Mouse (Mus musculus): ENCODE data around the gene Aadacl4.
"Not testable (repeated sequence)": the region's sequence is repeated elsewhere in the genome, so short reads cannot be mapped to it uniquely, and the experiment has no call there.

The Aadacl4 gene

DNA sequence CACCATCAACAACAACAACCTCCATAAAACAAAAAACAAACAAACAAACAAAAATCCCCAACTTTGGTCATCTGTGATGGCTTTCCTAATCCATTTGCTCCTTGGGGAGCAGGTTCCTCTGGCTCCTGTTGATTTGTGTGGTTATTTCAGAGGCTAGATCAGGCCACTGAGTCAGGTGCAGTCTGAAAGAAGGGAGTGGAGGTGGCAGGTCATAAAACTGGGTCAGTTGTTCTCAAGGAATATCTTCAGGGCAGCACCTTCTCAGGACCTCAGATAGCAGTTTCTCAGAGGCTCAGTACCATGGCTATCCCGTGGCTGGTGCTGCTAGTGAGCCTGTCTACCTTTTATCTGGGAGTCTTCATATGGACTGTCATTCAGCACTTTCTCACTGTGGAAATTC is at the start of gene Aadacl4:
Aadacl4 (plus strand) TSS at position 301 of the 400 bp plus-strand sequence.
- ChIA-PET CTCF (no interaction called here), POLR2A (interaction anchor here in 1 of 4 experiments (0.5 kb wide), 1 partner anchor 147 kb away, joined by 5 read pairs; no protein-coding TSS in a partner anchor)

DNA sequence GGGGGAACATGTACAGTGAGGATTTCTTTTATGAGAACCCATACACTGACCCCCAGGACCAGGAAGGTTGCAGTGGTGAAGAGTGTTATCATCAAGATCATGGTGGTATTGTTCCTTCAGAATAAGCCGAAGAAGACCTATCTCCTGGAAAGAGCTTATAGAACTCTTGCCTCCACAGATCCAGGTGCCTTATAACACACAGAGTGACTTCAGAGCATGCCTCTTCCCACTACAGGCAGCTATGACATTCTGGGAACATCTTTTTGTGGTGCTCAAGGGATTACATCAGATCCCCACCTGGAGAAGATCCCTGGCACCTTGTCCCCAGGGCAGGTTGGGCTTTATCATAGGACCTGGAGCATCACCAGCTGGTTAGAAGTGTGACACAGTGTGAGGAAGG is 48.5 kb upstream of the Aadacl4 start, which contains the start of gene Gm13124:
Gm13124 (minus strand) TSS at position 101 of the 400 bp plus-strand sequence.
- ChIA-PET CTCF (no interaction called here), POLR2A (no interaction called here)

DNA sequence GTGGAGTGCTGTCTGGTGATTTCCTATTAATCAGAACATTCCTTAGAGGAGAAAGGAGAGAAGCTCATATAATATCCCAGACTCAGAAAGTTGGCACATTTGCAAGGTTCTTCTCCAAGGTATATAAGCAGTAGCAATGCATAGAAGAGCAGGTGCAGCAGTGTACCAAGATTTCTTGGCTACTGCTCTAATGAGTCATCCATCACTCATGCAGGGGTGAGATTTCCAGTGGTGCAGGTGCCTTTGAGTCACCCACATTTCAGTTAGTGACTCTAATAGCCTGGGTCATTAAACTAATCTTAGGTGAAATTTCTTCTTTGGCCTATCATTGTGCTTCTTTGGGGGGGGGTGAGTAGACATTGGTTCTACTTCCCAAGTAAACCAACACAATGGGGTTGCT is 45.8 kb upstream of the Aadacl4 start:
- CTCF ChIA-PET: no interaction called here
- POLR2A ChIA-PET: no interaction called here

DNA sequence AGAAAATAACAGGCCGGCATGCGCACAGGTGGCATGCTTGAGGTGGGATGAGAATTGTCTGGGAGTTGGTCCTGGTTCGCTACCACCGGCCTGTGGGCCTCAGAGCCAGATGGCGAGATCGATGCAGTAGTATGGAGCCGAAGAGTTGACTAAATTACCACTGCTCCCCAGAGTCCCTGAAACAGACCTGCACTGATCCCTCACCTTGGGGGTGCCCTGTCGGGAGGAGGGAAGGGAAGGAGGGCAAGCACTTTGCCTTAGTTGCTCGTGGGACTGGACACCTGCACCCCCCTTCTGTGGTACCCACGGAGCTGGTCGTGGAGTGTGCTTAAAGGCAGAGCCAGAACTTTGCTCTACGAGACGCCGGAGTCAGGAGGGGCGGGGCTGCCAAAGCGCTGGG is 27.3 kb upstream of the Aadacl4 start:
- POLR2A ChIA-PET: not testable (repeated sequence)

DNA sequence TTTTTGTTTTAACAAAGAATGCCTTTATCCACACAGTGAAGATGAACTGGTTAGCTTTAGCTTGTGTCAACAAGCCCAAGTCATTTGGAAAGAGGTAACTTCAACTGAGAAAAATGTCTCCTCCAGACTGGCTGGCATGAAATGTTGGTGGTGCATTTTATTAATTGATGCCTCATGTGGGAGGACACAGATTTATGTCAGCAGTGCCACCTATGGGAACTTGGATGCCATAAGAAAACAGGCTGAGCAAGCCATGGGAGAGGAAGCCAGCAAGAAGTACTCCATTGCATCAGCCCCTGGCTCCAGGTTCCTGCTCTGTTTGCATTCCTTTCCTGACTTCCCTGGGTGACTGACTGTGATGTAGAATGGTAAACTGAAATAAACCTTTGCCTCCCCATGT is 20.7 kb upstream of the Aadacl4 start:
- POLR2A ChIA-PET: no interaction called here

More for the DNA sequence above, 27.3 kb upstream of the Aadacl4 start:
- CTCF ChIA-PET: not testable (repeated sequence)

DNA sequence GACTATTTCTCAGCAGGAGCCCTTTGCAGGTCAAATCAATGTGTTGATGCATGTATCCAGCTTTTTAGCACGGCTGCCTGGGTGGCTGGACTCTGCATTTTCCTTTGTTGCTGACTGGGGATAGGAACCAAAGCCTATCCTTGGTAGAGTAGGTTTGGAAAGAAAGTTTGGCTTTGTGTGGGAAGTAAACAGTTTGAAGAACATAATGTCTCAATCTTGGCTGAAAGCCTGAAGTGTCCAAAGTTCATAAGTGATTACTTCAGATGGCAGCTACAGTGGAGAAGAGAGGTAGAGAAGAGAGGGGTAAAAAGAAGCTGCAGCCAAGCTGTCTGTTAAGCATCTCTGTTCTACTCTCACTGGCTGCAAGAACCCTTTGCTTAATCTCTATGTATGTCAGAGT is 1.1 kb downstream of the Aadacl4 start:
- ChIA-PET CTCF (no interaction called here), POLR2A (no interaction called here)

More for the DNA sequence above, 20.7 kb upstream of the Aadacl4 start:
- CTCF ChIA-PET: no interaction called here

DNA sequence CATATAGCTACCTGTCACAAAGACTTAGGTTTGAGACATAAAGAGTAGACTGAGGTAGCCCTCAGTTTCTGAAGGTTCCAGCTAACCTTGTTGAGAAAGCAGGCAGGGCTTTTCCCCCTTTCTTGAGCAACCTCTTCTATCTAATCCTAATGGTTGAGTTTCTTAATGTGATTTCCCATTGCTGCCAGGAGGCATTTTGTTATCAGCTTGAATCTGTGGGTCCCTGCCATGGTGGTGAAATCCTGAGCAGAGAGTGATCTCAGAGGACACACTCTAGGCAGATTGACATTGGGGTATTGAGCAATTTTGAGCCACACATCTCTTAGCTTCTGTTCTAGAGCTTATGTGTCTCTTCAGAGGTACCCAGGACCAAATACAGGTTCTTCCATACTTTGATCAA is 24.8 kb downstream of the Aadacl4 start:
- POLR2A ChIA-PET: no interaction called here

More for the DNA sequence above, 24.8 kb downstream of the Aadacl4 start:
- CTCF ChIA-PET: no interaction called here
